Mouse (Mus musculus) ovary, postnatal 14 days (tissue): ENCODE measurements at regions not wholly inside any gene's neighbourhood (a gene's known extent, or its start where the extent isn't known, plus 50 kb on each side); places are given as distances from the start of the nearest gene placed in this dataset.

ENCODE experiments used
- DNase-seq: peaks from one replicate; pipeline ENCODE4 v3.0.0; 2022; ENCODE audit warnings: low spot score

DNA sequence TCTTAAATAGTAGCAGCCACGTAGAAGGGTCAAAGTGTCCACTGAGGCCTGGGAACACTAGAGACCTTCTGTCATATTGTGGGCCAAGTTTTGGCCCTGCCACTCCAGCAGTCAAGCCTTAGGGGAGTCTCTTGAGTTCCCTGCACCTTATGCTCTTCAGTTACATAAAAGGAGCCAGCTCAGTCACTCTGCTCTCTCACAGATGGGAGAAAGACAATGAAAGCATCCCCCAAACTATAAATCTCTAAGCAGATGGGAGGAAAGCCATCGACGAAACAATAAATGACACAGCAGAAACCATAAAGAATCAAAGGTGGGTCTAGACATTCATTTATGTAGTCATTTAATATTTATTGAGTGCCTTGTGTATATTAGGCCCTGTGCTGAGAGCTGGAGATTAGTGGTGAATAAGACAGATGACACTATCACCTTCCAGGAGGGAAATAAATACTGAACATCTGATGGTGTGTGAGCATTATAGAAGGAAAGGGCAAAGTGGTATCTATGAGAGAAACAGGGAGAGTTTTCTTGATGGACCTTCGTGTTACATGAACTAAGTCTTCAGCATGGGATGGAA lies 137.5 kb upstream of the Synpr start:
- DNase-seq, result no peak

DNA sequence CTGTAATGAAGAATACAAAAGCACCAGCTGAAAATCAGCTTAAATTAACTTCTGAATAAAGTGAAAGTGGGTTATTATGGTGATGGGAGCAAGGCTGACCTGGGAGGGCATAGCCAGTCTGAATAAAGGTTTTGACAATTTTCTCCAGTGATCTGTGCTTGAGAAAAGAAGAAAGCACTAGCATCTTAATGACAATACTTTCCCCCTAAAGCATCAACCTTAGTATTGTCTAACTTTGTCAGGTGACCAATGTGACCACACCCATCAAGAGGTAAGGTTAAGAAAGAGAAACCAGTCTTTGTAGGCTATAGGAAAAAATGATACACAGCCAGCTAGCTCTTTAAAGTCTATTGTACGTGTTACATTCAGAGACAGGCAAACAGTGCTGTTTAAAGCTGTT lies 135.0 kb upstream of the Synpr start:
- DNase-seq, result no peak

DNA sequence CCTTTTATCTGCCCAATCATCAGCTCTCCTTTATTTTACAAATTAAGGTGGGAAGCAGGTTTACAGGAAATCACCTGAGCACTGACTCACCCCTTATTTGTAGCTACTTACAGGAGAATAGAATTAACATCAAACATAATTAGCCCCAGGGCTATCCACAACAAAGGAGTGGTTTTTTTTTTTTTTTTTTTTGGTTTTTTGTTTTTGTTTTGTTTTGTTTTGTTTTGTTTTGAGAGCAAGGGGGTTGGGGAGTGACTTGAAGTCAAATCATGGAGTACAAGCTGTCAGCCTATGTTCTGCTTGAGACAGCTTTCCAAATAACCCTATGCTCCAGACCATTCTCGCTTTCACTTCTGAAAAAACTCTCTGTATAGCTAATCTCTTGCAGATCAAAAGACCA lies 132.9 kb upstream of the Synpr start:
- no peak for DNase-seq

DNA sequence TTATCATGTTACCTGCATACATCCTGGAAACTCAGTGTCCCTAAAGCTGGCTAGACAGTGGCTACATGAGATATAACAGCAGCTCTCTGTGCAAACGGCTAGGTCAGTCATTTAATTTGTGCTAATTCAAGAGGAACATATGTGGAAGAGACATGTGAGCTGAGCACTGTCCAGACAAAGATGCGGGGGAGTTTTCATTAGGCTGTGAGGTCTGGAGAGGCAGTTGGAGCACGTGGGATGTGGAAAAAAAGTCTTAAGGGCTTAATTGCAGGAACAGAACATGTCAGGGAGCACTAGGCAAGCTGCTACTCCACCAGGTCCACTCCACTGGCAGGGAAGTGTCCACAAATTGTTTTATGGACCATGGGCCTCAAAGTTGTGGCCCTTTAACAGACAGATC lies 108.4 kb upstream of the Synpr start:
- no peak for DNase-seq

DNA sequence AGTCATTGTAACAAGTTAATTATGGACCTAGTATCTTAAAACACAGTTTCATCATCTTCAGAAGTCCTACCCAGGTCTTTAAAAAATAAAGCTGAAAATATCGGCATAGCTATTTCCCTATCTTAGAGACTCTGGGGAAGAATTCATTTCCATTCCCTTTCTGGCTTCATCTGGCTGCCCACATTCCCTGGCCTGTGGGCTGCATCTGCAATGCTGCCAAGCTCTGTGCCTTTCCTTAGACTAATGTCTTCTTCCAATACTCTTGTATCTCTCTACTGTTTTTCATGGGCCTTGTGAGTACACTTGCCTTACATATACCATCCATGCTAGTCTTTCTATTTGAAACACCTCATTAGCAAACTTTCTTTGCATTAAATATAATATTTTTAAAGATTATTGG lies 106.7 kb upstream of the Synpr start:
- no peak for DNase-seq

DNA sequence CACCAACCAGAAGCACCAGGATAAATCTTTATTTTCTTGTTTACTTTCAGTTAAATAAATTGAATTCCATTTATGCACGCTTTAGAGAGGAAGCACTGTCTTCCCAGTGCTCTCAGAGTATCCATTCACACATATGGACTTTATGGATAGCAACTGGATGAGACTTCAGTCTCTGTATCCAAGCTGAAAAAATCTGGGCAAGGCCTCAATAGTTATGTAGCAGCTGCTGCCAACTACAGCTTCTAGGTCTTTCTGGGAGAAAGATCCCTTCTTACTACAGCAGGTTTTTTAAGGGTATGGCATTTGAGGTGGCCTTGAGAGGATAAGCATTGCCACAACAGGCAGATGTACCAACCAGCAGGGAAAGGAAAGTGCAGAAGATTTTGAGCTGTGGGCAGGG lies 93.8 kb upstream of the Synpr start:
- DNase-seq, result no peak

DNA sequence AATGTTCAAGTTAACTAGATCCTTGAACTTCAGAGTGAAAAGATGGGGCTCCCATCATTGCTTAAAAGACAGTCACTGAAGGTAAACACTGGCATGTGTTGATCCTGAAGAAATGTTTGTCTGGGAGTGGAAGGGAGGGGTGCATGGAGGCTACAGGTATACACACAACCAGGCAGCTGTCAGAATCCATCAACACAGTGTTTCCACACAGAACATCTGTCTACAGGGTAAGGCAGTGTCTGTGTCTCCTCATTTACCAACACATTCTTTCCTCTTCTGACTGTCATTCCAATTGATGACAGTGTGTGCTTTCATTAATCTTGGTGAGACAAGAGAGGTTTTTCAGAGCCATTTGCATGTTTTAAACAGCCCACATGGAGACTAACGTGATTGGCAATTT lies 91.8 kb upstream of the Synpr start:
- DNase-seq, result no peak

DNA sequence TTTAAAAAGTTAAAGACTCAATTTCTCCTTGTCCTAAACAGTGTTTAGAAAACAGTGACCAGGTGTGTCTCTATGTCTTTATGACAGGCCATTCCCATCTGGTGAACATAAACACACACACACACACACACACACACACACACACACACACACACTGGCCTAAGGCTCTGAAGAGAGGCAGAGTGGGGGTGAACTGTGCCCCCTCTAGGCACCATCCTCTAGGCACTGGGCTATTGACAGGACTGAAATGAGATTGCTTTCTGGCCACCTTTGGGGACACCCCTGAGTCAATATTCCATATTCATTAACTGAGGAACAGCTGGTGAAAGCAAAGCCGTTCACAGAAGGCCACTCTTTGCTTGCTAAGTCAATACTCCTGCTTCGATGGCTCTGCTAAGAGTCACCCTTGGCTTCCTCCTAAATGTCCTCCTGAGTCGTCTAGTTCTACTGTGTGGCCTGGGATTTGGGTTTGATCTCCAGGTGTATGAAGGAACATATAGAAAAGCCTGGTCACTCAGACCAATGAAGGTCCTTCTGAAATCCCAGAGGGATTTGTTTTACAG lies 87.2 kb upstream of the Synpr start:
- no peak for DNase-seq

DNA sequence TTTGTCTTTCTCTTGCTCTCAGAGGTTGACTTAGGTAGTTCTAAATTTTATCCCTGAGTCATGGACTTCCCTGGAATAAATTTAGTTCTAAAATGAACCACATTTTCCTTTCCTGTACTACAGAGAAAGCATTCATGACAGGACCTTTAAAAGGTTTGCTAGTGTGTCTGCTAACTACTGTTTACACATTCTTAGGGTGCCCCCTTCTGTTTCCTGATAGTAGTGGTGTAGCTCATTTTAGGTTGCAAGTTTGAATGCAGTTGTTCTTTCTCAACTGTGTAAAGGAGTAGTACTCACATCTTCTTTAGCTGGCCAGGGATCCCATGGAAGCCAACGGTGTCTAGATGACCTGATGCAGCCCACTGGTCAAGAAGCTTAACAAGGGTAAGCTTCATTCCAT lies 86.1 kb upstream of the Synpr start:
- peak; percentile 6 for DNase-seq

DNA sequence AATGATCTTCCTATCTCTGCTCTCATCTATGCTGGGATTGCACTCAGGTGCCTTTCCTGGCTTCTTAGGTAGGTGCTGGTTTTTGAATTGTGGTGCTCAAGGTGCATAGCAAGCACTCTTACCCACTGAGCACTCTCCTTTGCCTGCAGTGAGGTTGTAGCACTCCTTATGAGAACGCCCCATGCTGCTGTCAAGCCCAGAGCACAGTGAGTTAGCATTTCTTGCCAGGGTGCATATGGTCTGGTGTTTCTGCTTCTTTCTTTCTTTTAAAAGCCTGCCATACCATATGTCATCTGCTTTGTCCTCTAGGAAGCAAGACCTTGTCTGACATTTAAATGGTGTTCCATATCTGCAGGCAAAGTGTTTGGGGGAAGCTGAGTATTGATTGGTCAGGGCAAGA lies 71.9 kb upstream of the Synpr start:
- DNase-seq, result no peak
